Comparison of ENCODE assay signal across 19 mouse cellular contexts in genomic region chr13:64117442-64117841, GRCm38 (mm10). TPM values are rescaled to one million over a fixed set of nuclear protein-coding genes. Genes with fewer than 3 reads are reported as not detected.
DNase-seq lines count a peak whose midpoint lies in the region; ATAC-seq and TF ChIP-seq lines count a peak whose summit lies in the region.
"Had no signal": no experiment of that assay in that cellular context is flagged by ENCODE, and none has a peak within 500 bp of the region (broad histone marks: within the 10 kb centered on the region; RNA-seq: fewer than 3 reads in every experiment).

No protein-coding gene starts in this region.

- no peaks in the 10 kb centered on the region for H3K4me1 ChIP-seq in kidney, adult 2 months (ENCODE audit: control insufficient read depth, insufficient read depth, low read length)
- H3K4me1 ChIP-seq in midbrain, postnatal 0 days (ENCODE audit: insufficient read depth, low read length): no peaks in the 10 kb centered on the region
- peaks cover 4% of the 10 kb centered on the region; the same call in 1 of the 2 replicates for H3K4me1 ChIP-seq in midbrain, embryonic 10.5 days
- H3K4me1 ChIP-seq in MEL (ENCODE audit: control insufficient read depth in 1 of 2, insufficient read depth in 2 of 2, low read length in 2 of 2): no peaks in the 10 kb centered on the region
- H3K4me1 ChIP-seq: forebrain, embryonic 10.5 days; heart, embryonic 10.5 days; midbrain, embryonic 15.5 days had no signal

- H3K4me2 ChIP-seq in midbrain, postnatal 0 days (ENCODE audit: low read depth, low read length, poor library complexity, severe bottlenecking): no peak overlapping the region
- H3K4me2 ChIP-seq: midbrain, embryonic 15.5 days had no signal

- no peaks in the 10 kb centered on the region for H3K9me3 ChIP-seq in midbrain, postnatal 0 days (ENCODE audit: low read length)
- H3K9me3 ChIP-seq in midbrain, embryonic 10.5 days (replicated peaks): no peaks in the 10 kb centered on the region
- H3K9me3 ChIP-seq in MEL (replicated peaks; ENCODE audit: insufficient read depth, low read length): no peaks in the 10 kb centered on the region
- H3K9me3 ChIP-seq: forebrain, embryonic 10.5 days; heart, embryonic 10.5 days; midbrain, embryonic 15.5 days had no signal

- H3K79me2 ChIP-seq in MEL (ENCODE audit: control insufficient read depth, insufficient read depth, low read length, poor library complexity): no peaks in the 10 kb centered on the region

- WGBS in kidney, adult 2 months: 46% methylated on average over 2 of the region's 2 CpGs
- 57% methylated on average over 2 of the region's 2 CpGs for WGBS in midbrain, postnatal 0 days
- 62% methylated on average over 2 of the region's 2 CpGs for WGBS in midbrain, embryonic 10.5 days

- no peak for ATAC-seq in midbrain, postnatal 0 days (ENCODE audit: low FRiP score)
- ATAC-seq: midbrain, embryonic 15.5 days had no signal

- no peaks in the 10 kb centered on the region; the same call in 1 of the 2 replicates for H3K36me3 ChIP-seq in kidney, adult 2 months (ENCODE audit: control insufficient read depth, insufficient read depth, low read length)
- no peaks in the 10 kb centered on the region for H3K36me3 ChIP-seq in midbrain, postnatal 0 days (ENCODE audit: insufficient read depth, low read length)
- H3K36me3 ChIP-seq in midbrain, embryonic 10.5 days: no peaks in the 10 kb centered on the region
- H3K36me3 ChIP-seq in MEL (ENCODE audit: control insufficient read depth in 1 of 2, insufficient read depth in 2 of 2, low read length in 2 of 2): no peaks in the 10 kb centered on the region
- H3K36me3 ChIP-seq: forebrain, embryonic 10.5 days; heart, embryonic 10.5 days; midbrain, embryonic 15.5 days had no signal

- no peak for TF ChIP-seq POLR2A in kidney, adult 2 months (IDR thresholded peaks at IDR 0.05; ENCODE audit: low read depth, low read length)
- TF ChIP-seq POLR2A in MEL (IDR thresholded peaks at IDR 0.05; ENCODE audit: control insufficient read depth in 1 of 2, insufficient read depth in 1 of 2, low read depth in 1 of 2, low read length in 2 of 2, poor library complexity in 1 of 2): no peak

- no peak overlapping the region for H3K27ac ChIP-seq in kidney, adult 2 months (ENCODE audit: insufficient read depth, low read depth, low read length)
- no peak overlapping the region for H3K27ac ChIP-seq in midbrain, postnatal 0 days (ENCODE audit: low read depth, low read length)
- no peak overlapping the region for H3K27ac ChIP-seq in midbrain, embryonic 10.5 days (replicated peaks)
- H3K27ac ChIP-seq in MEL (ENCODE audit: control insufficient read depth, low read depth, low read length): no peak overlapping the region
- H3K27ac ChIP-seq: forebrain, embryonic 10.5 days; heart, embryonic 10.5 days; midbrain, embryonic 15.5 days had no signal

- no peak; the same call in 1 of the 2 replicates for TF ChIP-seq RAD21 in MEL (IDR thresholded peaks at IDR 0.05; ENCODE audit: low read depth, low read length)

- no peak for TF ChIP-seq EP300 in MEL (IDR thresholded peaks at IDR 0.05; ENCODE audit: low read depth in 1 of 2, low read length in 2 of 2)

- no peak overlapping the region for H3K4me3 ChIP-seq in kidney, adult 2 months (ENCODE audit: insufficient read depth, low read depth, low read length)
- no peak overlapping the region for H3K4me3 ChIP-seq in midbrain, postnatal 0 days (ENCODE audit: low read depth, low read length)
- no peak overlapping the region for H3K4me3 ChIP-seq in midbrain, embryonic 10.5 days
- H3K4me3 ChIP-seq in MEL (ENCODE audit: control insufficient read depth in 1 of 2, insufficient read depth in 1 of 2, low read depth in 2 of 2, low read length in 2 of 2): no peak overlapping the region
- H3K4me3 ChIP-seq: forebrain, embryonic 10.5 days; heart, embryonic 10.5 days; midbrain, embryonic 15.5 days had no signal

- H3K27me3 ChIP-seq in kidney, adult 2 months (replicated peaks; ENCODE audit: control insufficient read depth, insufficient read depth, low read length): no peaks in the 10 kb centered on the region
- no peaks in the 10 kb centered on the region for H3K27me3 ChIP-seq in midbrain, postnatal 0 days (ENCODE audit: insufficient read depth, low read length)
- no peaks in the 10 kb centered on the region for H3K27me3 ChIP-seq in midbrain, embryonic 10.5 days (ENCODE audit: low read depth, poor library complexity, severe bottlenecking)
- no peaks in the 10 kb centered on the region for H3K27me3 ChIP-seq in MEL (ENCODE audit: control insufficient read depth in 1 of 2, insufficient read depth in 2 of 2, low read length in 2 of 2)
- H3K27me3 ChIP-seq: midbrain, embryonic 15.5 days had no signal

- 0 out of 2 replicates have a peak, but pooled peaks have one; percentile 14 for TF ChIP-seq CTCF in kidney, adult 2 months (conservative IDR thresholded peaks at IDR 0.05; ENCODE audit: insufficient read depth, insufficient read length, low read depth, low read length)
- peak; percentile 40 for TF ChIP-seq CTCF in midbrain, postnatal 0 days (IDR thresholded peaks at IDR 0.05)
- TF ChIP-seq CTCF in MEL (IDR thresholded peaks at IDR 0.05 in 2 of 3, conservative IDR thresholded peaks at IDR 0.05 in 1 of 3; ENCODE audit: control insufficient read depth in 1 of 3, insufficient read depth in 1 of 3, low read depth in 2 of 3, low read length in 3 of 3, poor library complexity in 1 of 3, severe bottlenecking in 1 of 3): peak in 1 of 3 experiments; percentile 59; a peak in 2 of 6 replicates

- DNase-seq in kidney, adult 2 months: peak; percentile 46
- no peak for DNase-seq in kidney, adult 18-20 months
- no peak for DNase-seq in midbrain, postnatal 0 days (ENCODE audit: low spot score)
- no peak for DNase-seq in midbrain, embryonic 10.5 days (ENCODE audit: low spot score)
- DNase-seq in MEL (ENCODE audit: low read depth, low spot score): peak; percentile 47
- DNase-seq in layer of hippocampus, postnatal 10 days (ENCODE audit: low spot score in 2 of 2): no peak
- DNase-seq in right cerebral cortex, postnatal 4 days: no peak
- DNase-seq: adrenal gland, adult 8-10 months; cerebellum, adult 9-11 months; kidney, adult 11 months; layer of hippocampus, adult 9-11 months; lung, postnatal 14 days; thymus, postnatal 36 days had no signal

- H3K9ac ChIP-seq in midbrain, postnatal 0 days (replicated peaks; ENCODE audit: low read length, poor library complexity, severe bottlenecking): no peak overlapping the region
- H3K9ac ChIP-seq in MEL (ENCODE audit: control insufficient read depth, low read depth, low read length, poor library complexity, severe bottlenecking): no peak overlapping the region
- H3K9ac ChIP-seq: midbrain, embryonic 15.5 days had no signal

TF ChIP-seq in MEL, 35 proteins besides CTCF, POLR2A, EP300 and RAD21:
- no peak for TF ChIP-seq UBTF (IDR thresholded peaks at IDR 0.05; ENCODE audit: borderline replicate concordance, insufficient read depth, low read depth, low read length)
- TF ChIP-seq NELFE (IDR thresholded peaks at IDR 0.05; ENCODE audit: low read depth, low read length): no peak
- TF ChIP-seq SMC3 (IDR thresholded peaks at IDR 0.05; ENCODE audit: low read depth, low read length): peak; percentile 27
- no peak for TF ChIP-seq ELF1 (IDR thresholded peaks at IDR 0.05; ENCODE audit: low read depth, low read length)
- no peak for TF ChIP-seq ETS1 (IDR thresholded peaks at IDR 0.05; ENCODE audit: low read depth, low read length)
- no peak for TF ChIP-seq MYC (IDR thresholded peaks at IDR 0.05; ENCODE audit: low read depth, low read length)
- peak; percentile 36; the same call in 1 of the 2 replicates for TF ChIP-seq ZNF384 (IDR thresholded peaks at IDR 0.05; ENCODE audit: low read depth, low read length)

RNA-seq across cellular contexts. Expression of gene Slc35d2, which starts 11.7 kb away (rescaled TPM):
- polyA plus RNA-seq in kidney, adult 2 months (2012; rRNA removed): 10.9 and 13.8 TPM in 2 replicates
- total RNA-seq in midbrain, postnatal 0 days (2014; rRNA removed): 0.99 and 2.6 TPM in 2 replicates
- polyA plus RNA-seq in midbrain, postnatal 0 days (2015; fragmentation: Nextera tagmentation; extraction: Ambion mirVana): 1.0 and 1.1 TPM in 2 replicates
- 3.4 and 3.7 TPM in 2 replicates for polyA plus RNA-seq in midbrain, embryonic 10.5 days (2016; fragmentation: Nextera tagmentation; extraction: Ambion mirVana)
- 3.9 and 6.0 TPM in 2 replicates for total RNA-seq in MEL (2012; rRNA removed)
- 10 to 100 TPM in 1 of 2 experiments, not detected in 1; 11.6 TPM for polyA plus RNA-seq in MEL (2012; ENCODE audit: insufficient read depth in 1 of 2, insufficient read length in 2 of 2, low read depth in 1 of 2, low replicate concordance in 2 of 2, missing spikeins in 1 of 2)
- 1 to 10 TPM in 1 of 2 experiments, under 1 TPM in 1; 0.62 to 1.6 TPM for total RNA-seq in layer of hippocampus, postnatal 10 days (2021)

RNA-seq across cellular contexts. Expression of gene Hsd17b3, which starts 28.4 kb away (rescaled TPM):
- polyA plus RNA-seq in kidney, adult 2 months (2012; rRNA removed): not detected in 2 replicates
- not detected in 2 replicates for total RNA-seq in midbrain, postnatal 0 days (2014; rRNA removed)
- not detected in 2 replicates for polyA plus RNA-seq in midbrain, postnatal 0 days (2015; fragmentation: Nextera tagmentation; extraction: Ambion mirVana)
- 0.36 TPM in 1 of 2 replicates, not detected in the other for polyA plus RNA-seq in midbrain, embryonic 10.5 days (2016; fragmentation: Nextera tagmentation; extraction: Ambion mirVana)
- total RNA-seq in MEL (2012; rRNA removed): not detected in 2 replicates
- not detected for polyA plus RNA-seq in MEL (2012; ENCODE audit: insufficient read depth in 1 of 2, insufficient read length in 2 of 2, low read depth in 1 of 2, low replicate concordance in 2 of 2, missing spikeins in 1 of 2)
- not detected for total RNA-seq in layer of hippocampus, postnatal 10 days (2021)
- total RNA-seq: hematopoietic stem cell, adult 5-6 weeks had no signal
- polyA plus RNA-seq: heart, embryonic 10.5 days; limb, embryonic 11.5 days; midbrain, embryonic 15.5 days; neural tube, embryonic 14.5 days had no signal

RNA-seq across cellular contexts. Expression of gene Zfp367, which starts 35.6 kb away (rescaled TPM):
- 12.2 and 15.5 TPM in 2 replicates for polyA plus RNA-seq in kidney, adult 2 months (2012; rRNA removed)
- total RNA-seq in midbrain, postnatal 0 days (2014; rRNA removed): 7.1 and 8.6 TPM in 2 replicates
- polyA plus RNA-seq in midbrain, postnatal 0 days (2015; fragmentation: Nextera tagmentation; extraction: Ambion mirVana): 3.3 and 3.4 TPM in 2 replicates
- 18.9 and 21.0 TPM in 2 replicates for polyA plus RNA-seq in midbrain, embryonic 10.5 days (2016; fragmentation: Nextera tagmentation; extraction: Ambion mirVana)
- 19.5 and 23.4 TPM in 2 replicates for total RNA-seq in MEL (2012; rRNA removed)
- 10 to 100 TPM in 1 of 2 experiments, not detected in 1; 28.4 TPM for polyA plus RNA-seq in MEL (2012; ENCODE audit: insufficient read depth in 1 of 2, insufficient read length in 2 of 2, low read depth in 1 of 2, low replicate concordance in 2 of 2, missing spikeins in 1 of 2)
- 1 to 10 TPM; 7.7 to 9.5 TPM for total RNA-seq in layer of hippocampus, postnatal 10 days (2021)

RNA-seq across cellular contexts. Expression of gene Habp4, which starts 44.2 kb away (rescaled TPM):
- 35.8 and 37.6 TPM in 2 replicates for polyA plus RNA-seq in kidney, adult 2 months (2012; rRNA removed)
- 55.6 and 68.0 TPM in 2 replicates for total RNA-seq in midbrain, postnatal 0 days (2014; rRNA removed)
- polyA plus RNA-seq in midbrain, postnatal 0 days (2015; fragmentation: Nextera tagmentation; extraction: Ambion mirVana): 60.3 and 64.5 TPM in 2 replicates
- 19.0 and 21.7 TPM in 2 replicates for polyA plus RNA-seq in midbrain, embryonic 10.5 days (2016; fragmentation: Nextera tagmentation; extraction: Ambion mirVana)
- total RNA-seq in MEL (2012; rRNA removed): 4.4 and 4.5 TPM in 2 replicates
- polyA plus RNA-seq in MEL (2012; ENCODE audit: insufficient read depth in 1 of 2, insufficient read length in 2 of 2, low read depth in 1 of 2, low replicate concordance in 2 of 2, missing spikeins in 1 of 2): 10 to 100 TPM in 1 of 2 experiments, not detected in 1; 19.8 TPM
- total RNA-seq in layer of hippocampus, postnatal 10 days (2021): 100 to 1,000 TPM; 120 to 121 TPM

Comparison
In these comparisons a context has a peak if more than half of its experiments do, and no peak if none do; other contexts are left out.
1. DNase-seq: peak in kidney, adult 2 months (single experiment) and MEL (single experiment); none in kidney, adult 18-20 months (single experiment), midbrain, postnatal 0 days (single experiment), midbrain, embryonic 10.5 days (single experiment), layer of hippocampus, postnatal 10 days (0 of 2) and right cerebral cortex, postnatal 4 days (single experiment).